Mouse (Mus musculus) thymus, adult 2 months (tissue): ENCODE results near the gene Pabpn1l.

Source experiments
- CTCF ChIP-seq: fragments of 200-500 bp; IDR thresholded peaks from 2 replicates; pipeline ENCODE4 v1.5.1; 2012; ENCODE audit warnings: mild to moderate bottlenecking, control low read depth, low read length, moderate library complexity, borderline replicate concordance; ENCODE audit not compliant: control insufficient read depth, poor library complexity, insufficient read depth; ENCODE audit errors: extremely low read depth
- POLR2A ChIP-seq: fragments of 200-500 bp; IDR thresholded peaks from 2 replicates; pipeline ENCODE4 v1.6.1; 2012; ENCODE audit warnings: mild to moderate bottlenecking, low read length, control low read depth, moderate library complexity; ENCODE audit not compliant: control insufficient read depth, poor library complexity, insufficient read depth; ENCODE audit errors: extremely low read depth

- TF ChIP-seq POLR2A (no peak), CTCF (no peak)
These were observed 46.8 kb upstream of the Pabpn1l start for GRCm38 (mm10) chr8:122669370-122669769.
